Mouse (Mus musculus): Measurements from ENCODE around the gene Gm3002.
"Not testable (repeated sequence)": the region's sequence is repeated elsewhere in the genome, so short reads cannot be mapped to it uniquely, and the experiment has no call there.

Gm3002 gene

GRCm38 (mm10) chr14:3809774-3810173 is at the start of gene Gm3002:
Gene Gm3002, plus strand, starts transcription at chr14:3810074.
- not testable (repeated sequence) for DNase-seq (ENCODE audit: low spot score)

GRCm38 (mm10) chr14:3845945-3846344 is 36.1 kb downstream of the Gm3002 start, which contains the start of gene Gm3033:
Gene Gm3033, plus strand, starts transcription at chr14:3846245.
- not testable (repeated sequence) for DNase-seq (ENCODE audit: low spot score)

- not testable (repeated sequence) for DNase-seq (ENCODE audit: low spot score)
Measured at GRCm38 (mm10) chr14:3883872-3884271, 74.0 kb downstream of the Gm3002 start, which contains the start of gene Gm2916. Gene Gm2916, plus strand, starts transcription at chr14:3884172.

DNA sequence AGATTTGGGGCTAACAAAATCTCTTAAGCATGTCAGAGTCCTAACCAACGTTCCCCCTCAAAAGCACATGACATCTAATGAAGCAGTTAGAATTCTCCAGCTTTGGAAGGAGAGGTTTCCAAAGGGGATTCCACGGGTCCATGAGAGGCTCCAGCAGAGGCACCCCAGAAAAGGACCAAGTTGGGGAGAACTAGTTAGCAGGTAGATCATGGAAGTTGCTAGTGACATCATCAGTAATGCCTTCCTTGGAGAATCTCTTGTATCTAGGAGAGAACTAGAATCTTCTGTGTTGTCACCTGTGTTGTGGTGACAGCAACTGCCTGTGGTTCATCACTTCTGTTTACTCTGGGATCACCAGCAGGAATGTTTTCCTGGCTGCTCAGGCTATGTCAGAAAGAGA is 121.6 kb downstream of the Gm3002 start, which contains the start of gene Gm3029:
Gene Gm3029, plus strand, starts transcription at position 301 of the 400 bp plus-strand sequence.
- DNase-seq (ENCODE audit: low spot score), result not testable (repeated sequence)

GRCm38 (mm10) chr14:3963247-3963646 is 153.4 kb downstream of the Gm3002 start, which contains the start of gene Gm3095:
Gene Gm3095, plus strand, starts transcription at chr14:3963547.
- DNase-seq (ENCODE audit: low spot score), result not testable (repeated sequence)

- not testable (repeated sequence) for DNase-seq (ENCODE audit: low spot score)
Measured at GRCm38 (mm10) chr14:3998094-3998493, 188.2 kb downstream of the Gm3002 start, which contains the start of gene Gm3099. Gene Gm3099, plus strand, starts transcription at chr14:3998394.
